Mouse (Mus musculus) intestine, embryonic 14.5 days (tissue): ENCODE measurements around the gene Camta1. TPM values are rescaled to one million over a fixed set of nuclear protein-coding genes. Genes with fewer than 3 reads are reported as not detected.
"Not testable (repeated sequence)": the region's sequence is repeated elsewhere in the genome, so short reads cannot be mapped to it uniquely, and the experiment has no call there.

Source experiments
- ATAC-seq: fragments of 200-750 bp; cut with Nextera tagmentation; replicated peaks from 2 replicates; pipeline ENCODE4 v1.8.0; 2017; ENCODE audit warnings: low read depth, moderate number of reproducible peaks, moderate TSS enrichment, moderate library complexity; ENCODE audit not compliant: low FRiP score, low TSS enrichment
- DNase-seq: peaks from one replicate; pipeline ENCODE4 v3.0.0-alpha.2; 2018; ENCODE audit warnings: low spot score
- H3K27ac ChIP-seq: fragments of 300-500 bp; sonication (generic); 2 replicates; pipeline ENCODE4 v1.5.1; 2014; ENCODE audit warnings: low read depth, mild to moderate bottlenecking, control low read depth
- H3K27me3 ChIP-seq: fragments of 300-500 bp; sonication (generic); replicated peaks from 2 replicates; pipeline ENCODE4 v1.6.1; 2014; ENCODE audit warnings: low read length, control low read depth; ENCODE audit not compliant: control insufficient read depth, insufficient read depth
- H3K36me3 ChIP-seq: fragments of 300-500 bp; sonication (generic); 2 replicates; pipeline ENCODE4 v1.6.1; 2014; ENCODE audit warnings: low read length, control low read depth; ENCODE audit not compliant: control insufficient read depth, insufficient read depth
- H3K4me1 ChIP-seq: fragments of 300-500 bp; sonication (generic); replicated peaks from 2 replicates; pipeline ENCODE4 v1.6.1; 2014; ENCODE audit warnings: low read length, control low read depth, mixed read lengths; ENCODE audit not compliant: control insufficient read depth, insufficient read depth
- H3K4me2 ChIP-seq: fragments of 300-500 bp; sonication (generic); 2 replicates; pipeline ENCODE4 v1.6.1; 2014; ENCODE audit warnings: low read length
- H3K4me3 ChIP-seq: fragments of 300-500 bp; sonication (generic); 2 replicates; pipeline ENCODE4 v1.5.1; 2014; ENCODE audit warnings: low read depth, low read length, control low read depth, mixed read lengths
- H3K9ac ChIP-seq: fragments of 300-500 bp; sonication (generic); 2 replicates; pipeline ENCODE4 v1.6.1; 2014; ENCODE audit warnings: mild to moderate bottlenecking, low read length
- H3K9me3 ChIP-seq: fragments of 300-500 bp; sonication (generic); 2 replicates; pipeline ENCODE4 v1.6.1; 2016; ENCODE audit warnings: low read length, control low read depth; ENCODE audit not compliant: control insufficient read depth
- WGBS: fragments of 180-500 bp; shearing (Covaris S2); extraction: QIAGEN DNeasy Blood & Tissue Kit; methylation state at CpG from one replicate; pipeline ENCODE4 v1.1.7; 2014; 5-methylcytosine and 5-hydroxymethylcytosine counted together
- polyA plus RNA-seq: library from polyadenylated mRNA; unstranded; fragments of >200 nt; fragmentation: Nextera tagmentation; extraction: Ambion mirVana; gene quantifications from 2 replicates; pipeline ENCODE4 v1.2.1, GENCODE M21; 2014

The Camta1 gene
- polyA plus RNA-seq, 1 experiment from 2014 or later: 88.1 TPM

DNA sequence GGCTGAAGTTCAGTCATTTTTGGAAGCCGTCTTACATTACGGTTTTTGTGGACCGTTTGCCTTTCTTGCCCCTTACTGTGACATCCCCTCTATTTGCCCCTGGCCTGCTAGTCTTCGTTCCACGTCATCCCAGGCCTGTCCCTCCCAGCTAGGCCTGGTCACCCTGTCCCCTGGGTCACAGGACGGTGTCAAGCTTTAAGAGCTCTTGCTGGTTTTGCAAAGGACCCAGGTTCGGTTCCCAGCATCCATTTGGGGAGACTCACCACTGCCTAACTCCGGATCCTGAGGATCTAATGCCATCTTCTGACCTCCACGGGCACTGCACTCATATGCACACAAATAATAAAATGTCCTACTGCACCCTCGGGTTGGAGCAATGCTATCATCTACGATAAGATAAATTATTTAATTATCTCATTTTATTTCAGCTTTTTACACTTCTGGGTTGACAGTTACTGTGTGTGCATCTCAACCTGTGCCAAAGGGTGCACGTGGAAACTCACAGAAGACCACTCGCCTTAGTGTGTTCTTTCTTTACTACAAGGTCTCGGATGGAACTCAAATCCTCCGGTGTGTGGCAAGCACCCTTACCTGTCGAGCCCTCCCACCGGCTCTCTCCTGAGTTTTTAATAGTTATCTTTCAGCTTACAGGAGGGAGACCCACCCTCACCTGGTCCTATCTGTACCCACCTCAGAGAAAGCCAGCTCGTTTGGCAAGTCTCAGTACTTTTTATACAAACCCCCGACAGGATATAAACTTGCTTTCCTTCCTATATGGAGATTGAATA is 951.3 kb downstream of the Camta1 start:
- Histone ChIP-seq H3K9ac (no peak overlapping the region), H3K4me1 (peaks cover 12% of the 10 kb centered on the region), H3K36me3 (peaks cover 19% of the 10 kb centered on the region), H3K9me3 (no peaks in the 10 kb centered on the region), H3K27me3 (no peaks in the 10 kb centered on the region), H3K4me3 (peak overlapping the region; percentile 77; the same call in 1 of the 2 replicates), H3K4me2 (peak overlapping the region; percentile 45), H3K27ac (peak overlapping the region; percentile 29; the same call in 1 of the 2 replicates)
- WGBS: 83% methylated on average over 19 of the region's 19 CpGs
- DNase-seq (no peak), ATAC-seq (no peak)

DNA sequence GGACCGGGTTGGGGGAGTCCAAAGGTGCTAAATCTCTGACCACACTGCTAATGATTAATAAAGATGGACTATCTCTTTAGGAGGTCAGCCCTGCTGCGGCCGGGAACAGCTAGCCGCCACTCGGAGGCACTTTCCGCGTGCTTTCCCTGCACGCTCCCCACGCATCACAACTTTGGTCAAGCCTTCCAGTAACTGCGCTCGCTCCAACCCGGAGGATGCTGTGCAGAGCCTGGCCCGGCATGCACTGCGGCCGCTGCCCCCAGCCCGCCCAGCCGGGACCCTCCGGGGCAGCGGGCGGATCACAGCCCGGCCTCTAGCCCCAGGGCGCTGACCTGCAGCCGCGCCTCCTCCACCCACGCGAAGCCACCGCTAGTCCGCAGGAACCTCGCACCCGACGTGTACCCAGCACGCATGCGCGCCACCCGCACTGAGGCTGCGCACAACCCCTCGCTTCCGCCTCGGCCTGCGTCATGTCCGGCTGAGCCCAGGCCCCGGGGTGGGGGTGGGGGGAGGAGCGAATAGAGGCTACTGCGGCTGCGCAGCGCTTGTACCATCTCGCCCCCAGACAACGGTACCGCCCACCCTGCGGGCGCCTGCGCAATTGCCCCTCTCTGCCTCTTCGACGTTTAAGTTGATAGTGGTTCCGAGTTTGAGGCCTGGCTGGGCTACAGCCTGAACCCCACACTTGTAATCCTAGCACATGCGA is 952.1 kb downstream of the Camta1 start:
- peak overlapping the region; percentile 79 for H3K4me2 ChIP-seq
- H3K36me3 ChIP-seq: peaks cover 23% of the 10 kb centered on the region
- H3K4me1 ChIP-seq: peaks cover 8% of the 10 kb centered on the region
- H3K9ac ChIP-seq: peak overlapping the region; percentile 77
- no peaks in the 10 kb centered on the region for H3K27me3 ChIP-seq
- peak overlapping the region; percentile 77 for H3K4me3 ChIP-seq
- peak; percentile 99 for DNase-seq
- WGBS: under 1% methylated on average over 56 of the region's 56 CpGs
- peak; percentile 90 for ATAC-seq
- H3K9me3 ChIP-seq: no peaks in the 10 kb centered on the region
- H3K27ac ChIP-seq: peak overlapping the region; percentile 65

DNA sequence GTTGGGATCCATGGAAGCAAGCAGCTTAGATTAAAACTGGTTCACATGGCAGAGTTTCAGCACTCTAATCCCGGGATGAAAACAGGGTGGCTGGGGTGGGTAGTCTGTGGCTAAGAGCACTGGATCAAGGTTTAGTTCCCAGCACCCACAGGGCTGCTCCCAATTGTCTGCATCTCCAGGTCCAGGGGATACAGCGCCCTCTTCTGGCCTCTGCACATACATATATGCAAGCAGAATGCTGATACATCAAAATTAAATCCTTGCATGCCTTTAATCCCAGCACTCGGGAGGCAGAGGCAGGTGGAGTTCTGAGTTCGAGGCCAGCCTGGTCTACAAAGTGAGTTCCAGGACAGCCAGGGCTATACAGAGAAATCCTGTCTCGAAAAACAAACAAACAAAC is 953.2 kb downstream of the Camta1 start:
- WGBS: 75% methylated on average over 5 of the region's 5 CpGs
- H3K27ac ChIP-seq, H3K9ac ChIP-seq, ATAC-seq, H3K4me1 ChIP-seq, DNase-seq, H3K4me3 ChIP-seq, H3K27me3 ChIP-seq, H3K9me3 ChIP-seq: not testable (repeated sequence)
- H3K4me2 ChIP-seq: peak overlapping the region; percentile 79
- H3K36me3 ChIP-seq: peaks cover 31% of the 10 kb centered on the region

DNA sequence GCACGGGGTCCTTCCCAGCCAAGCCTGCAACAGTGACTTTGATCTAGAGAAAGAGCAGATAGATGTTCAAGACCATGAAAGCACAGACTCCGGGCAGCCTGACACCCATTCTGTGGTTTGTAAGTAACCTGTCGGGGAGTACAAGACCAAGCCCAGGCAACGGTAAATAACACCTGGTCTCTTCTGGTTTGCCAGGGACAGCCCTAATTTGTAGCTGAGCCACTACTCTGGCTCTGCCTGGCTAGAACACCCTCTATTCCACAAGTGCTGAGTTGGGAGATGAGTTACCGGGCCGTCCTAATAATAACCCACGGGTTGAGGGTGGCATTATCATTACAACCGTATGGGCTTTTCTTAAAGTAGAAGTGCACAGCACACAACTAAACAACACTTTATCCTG is 954.6 kb downstream of the Camta1 start:
- Histone ChIP-seq H3K4me3 (no peak overlapping the region), H3K27me3 (no peaks in the 10 kb centered on the region), H3K27ac (no peak overlapping the region), H3K36me3 (peaks cover 45% of the 10 kb centered on the region), H3K4me2 (no peak overlapping the region), H3K4me1 (no peaks in the 10 kb centered on the region; the same call in 1 of the 2 replicates), H3K9ac (no peak overlapping the region), H3K9me3 (no peaks in the 10 kb centered on the region)
- ATAC-seq (no peak), DNase-seq (no peak)
- 94% methylated on average over 8 of the region's 8 CpGs for WGBS

DNA sequence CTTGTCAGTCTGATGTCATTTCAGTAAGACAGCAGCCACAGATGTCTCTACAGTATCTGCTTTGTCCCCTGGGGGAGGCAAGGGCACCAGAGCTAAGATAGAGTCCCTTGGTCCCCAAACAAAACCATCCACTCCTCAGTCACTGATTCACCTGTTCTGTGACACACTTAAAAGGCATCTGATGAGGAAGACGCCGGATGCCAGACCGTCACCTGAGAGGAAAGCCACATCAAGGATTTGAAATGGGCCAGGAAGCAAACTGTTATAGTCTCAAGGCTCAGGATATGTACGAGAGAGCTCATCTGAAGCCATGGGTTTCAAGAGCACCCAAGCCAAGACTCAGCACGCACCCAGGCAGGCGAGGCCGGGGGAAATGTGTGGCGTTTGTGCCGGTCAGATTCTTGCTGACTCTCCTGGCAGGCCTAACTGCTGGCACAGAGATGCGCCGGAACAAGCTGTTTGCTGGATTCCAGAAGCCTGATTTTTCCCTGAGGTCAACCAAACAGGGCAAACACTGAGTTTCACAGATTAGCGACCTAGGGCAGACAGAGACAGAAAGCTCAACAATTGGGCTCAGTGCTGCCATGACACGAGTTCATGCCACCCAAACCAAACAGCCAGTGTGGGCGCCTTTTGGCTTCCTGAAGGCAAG is 958.5 kb downstream of the Camta1 start:
- Histone ChIP-seq H3K9ac (no peak overlapping the region), H3K4me1 (no peaks in the 10 kb centered on the region; the same call in 1 of the 2 replicates), H3K4me2 (no peak overlapping the region), H3K4me3 (no peak overlapping the region), H3K27ac (no peak overlapping the region), H3K9me3 (no peaks in the 10 kb centered on the region), H3K27me3 (no peaks in the 10 kb centered on the region), H3K36me3 (peaks cover 81% of the 10 kb centered on the region)
- DNase-seq (no peak), ATAC-seq (no peak)
- WGBS: 94% methylated on average over 14 of the region's 14 CpGs

DNA sequence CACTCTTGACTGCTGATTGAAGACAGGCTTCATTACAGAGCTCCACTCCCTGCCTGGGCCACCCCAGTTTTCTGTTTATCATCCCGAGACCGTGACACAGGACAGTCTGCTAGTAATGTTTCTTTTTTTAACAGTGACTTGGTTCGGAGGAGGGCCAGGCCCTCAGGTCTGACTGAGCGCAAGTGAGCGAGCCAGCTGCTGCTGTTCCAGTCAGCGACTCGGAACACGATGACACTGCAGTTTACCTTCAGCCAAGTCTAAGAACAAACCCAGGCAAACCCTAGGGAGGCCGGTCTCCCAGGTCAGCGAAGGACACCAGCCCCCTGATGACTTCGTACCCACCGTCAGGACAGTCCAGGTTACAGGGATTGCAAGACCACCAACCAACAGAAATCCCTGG is 959.6 kb downstream of the Camta1 start:
- Histone ChIP-seq H3K9me3 (no peaks in the 10 kb centered on the region), H3K4me2 (no peak overlapping the region), H3K27ac (no peak overlapping the region), H3K36me3 (peaks cover 86% of the 10 kb centered on the region), H3K27me3 (no peaks in the 10 kb centered on the region), H3K4me3 (no peak overlapping the region), H3K9ac (no peak overlapping the region), H3K4me1 (no peaks in the 10 kb centered on the region)
- ATAC-seq (no peak), DNase-seq (no peak)
- WGBS: 81% methylated on average over 12 of the region's 12 CpGs

DNA sequence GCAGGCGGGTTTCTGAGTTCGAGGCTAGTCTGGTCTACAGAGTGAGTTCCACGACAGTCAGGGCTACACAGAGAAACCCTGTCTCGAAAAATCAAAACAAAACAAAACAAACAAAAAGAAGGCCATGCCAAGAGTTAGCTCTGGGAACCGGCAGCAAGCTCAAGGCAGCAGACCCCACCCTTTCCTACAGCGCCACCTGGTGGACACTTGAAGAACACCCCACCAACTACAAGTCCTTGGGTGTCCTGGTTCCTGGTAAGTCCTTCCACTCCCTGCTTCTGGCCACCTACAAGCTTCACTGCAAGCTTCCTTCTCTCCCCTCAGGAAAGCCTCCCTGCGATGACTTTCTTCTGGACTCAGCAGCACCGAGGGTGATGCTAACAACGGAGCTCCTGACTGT is 960.0 kb downstream of the Camta1 start:
- H3K4me2 ChIP-seq: no peak overlapping the region
- H3K36me3 ChIP-seq: peaks cover 86% of the 10 kb centered on the region
- no peak overlapping the region for H3K4me3 ChIP-seq
- no peak overlapping the region for H3K27ac ChIP-seq
- no peaks in the 10 kb centered on the region for H3K9me3 ChIP-seq
- peak; percentile 79 for DNase-seq
- no peak overlapping the region for H3K9ac ChIP-seq
- no peaks in the 10 kb centered on the region for H3K27me3 ChIP-seq
- H3K4me1 ChIP-seq: no peaks in the 10 kb centered on the region
- ATAC-seq: no peak
- 55% methylated on average over 9 of the region's 9 CpGs for WGBS

DNA sequence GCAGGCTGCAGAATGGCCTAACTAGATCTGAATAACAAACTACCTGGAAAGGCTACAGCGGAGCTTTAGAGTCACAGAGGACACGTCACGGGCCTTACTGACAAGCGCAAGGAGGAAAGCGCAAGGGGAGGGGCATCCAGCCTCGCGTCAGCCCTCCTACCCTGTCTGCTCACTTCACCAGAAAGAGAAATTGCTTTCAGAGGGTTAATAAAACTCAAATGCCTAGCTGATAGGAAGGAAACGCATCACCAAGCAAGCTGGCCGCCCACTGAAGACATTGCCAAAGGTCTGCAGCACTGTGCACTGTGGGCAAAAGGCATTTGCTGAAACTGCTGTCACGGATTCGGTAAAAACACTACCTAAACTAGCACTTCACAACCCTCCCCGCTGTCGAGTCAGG is 961.2 kb downstream of the Camta1 start:
- ATAC-seq: no peak
- no peak for DNase-seq
- Histone ChIP-seq H3K4me3 (no peak overlapping the region), H3K4me2 (no peak overlapping the region), H3K27me3 (no peaks in the 10 kb centered on the region), H3K9ac (no peak overlapping the region), H3K27ac (no peak overlapping the region), H3K4me1 (no peaks in the 10 kb centered on the region), H3K9me3 (no peaks in the 10 kb centered on the region), H3K36me3 (peaks cover 86% of the 10 kb centered on the region)
- 93% methylated on average over 13 of the region's 13 CpGs for WGBS
